Mouse (Mus musculus) Muller cell, postnatal 12 days (primary cell): Measurements from ENCODE around the gene Cep68.
A peak's percentile ranks its signal among the peaks of the same experiment; 100 is the strongest.

Experiments used
- DNase-seq: peaks from one replicate; pipeline ENCODE4 v3.0.0-alpha.2; 2015; ENCODE audit errors: inconsistent ontology term

The Cep68 gene

DNA sequence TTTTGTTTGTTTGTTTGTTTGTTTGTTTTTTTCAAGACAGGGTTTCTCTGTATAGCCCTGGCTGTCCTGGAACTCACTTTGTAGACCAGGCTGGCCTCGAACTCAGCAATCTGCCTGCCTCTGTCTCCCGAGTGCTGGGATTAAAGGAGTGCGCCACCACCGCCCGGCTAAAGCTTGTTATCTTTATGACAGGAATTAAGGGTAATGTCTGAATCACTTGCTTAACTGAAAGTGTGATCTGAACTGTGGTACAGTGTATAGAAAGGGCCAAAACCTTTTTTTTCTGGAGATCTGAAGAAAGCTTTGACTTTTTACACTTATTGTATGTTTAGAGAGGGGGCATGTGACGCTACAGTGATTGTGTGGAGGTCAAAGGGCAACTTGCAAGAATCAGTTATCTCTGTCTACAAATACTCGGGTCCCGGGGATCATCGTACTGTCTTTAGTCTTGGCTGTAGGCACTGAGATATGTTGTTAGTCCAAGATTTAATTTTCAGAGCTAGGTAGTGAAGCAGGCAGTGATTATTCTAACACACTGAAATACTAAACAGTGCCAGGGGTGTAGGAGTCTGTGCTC lies 44.3 kb downstream of the Cep68 start:
- DNase-seq, result no peak

DNA sequence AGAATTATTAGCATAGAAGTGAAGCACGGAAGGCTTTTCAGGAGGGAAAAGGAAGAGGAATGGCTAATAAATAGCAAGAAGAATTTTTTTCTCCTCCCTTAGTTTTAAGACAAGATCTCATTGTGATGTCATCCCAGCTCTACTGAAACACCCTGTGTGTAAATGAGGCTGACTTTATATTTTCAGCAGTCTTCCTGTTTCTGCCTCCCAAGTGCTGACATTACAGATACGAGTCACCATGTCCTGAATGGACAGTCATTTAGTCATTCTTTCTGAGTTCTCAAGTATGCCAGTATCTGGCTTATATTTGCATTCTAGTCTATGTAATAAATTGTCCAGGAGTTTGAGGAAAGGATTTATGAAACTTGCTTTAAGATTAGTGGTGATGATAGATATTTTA lies 44.9 kb downstream of the Cep68 start:
- peak; percentile 30 for DNase-seq

DNA sequence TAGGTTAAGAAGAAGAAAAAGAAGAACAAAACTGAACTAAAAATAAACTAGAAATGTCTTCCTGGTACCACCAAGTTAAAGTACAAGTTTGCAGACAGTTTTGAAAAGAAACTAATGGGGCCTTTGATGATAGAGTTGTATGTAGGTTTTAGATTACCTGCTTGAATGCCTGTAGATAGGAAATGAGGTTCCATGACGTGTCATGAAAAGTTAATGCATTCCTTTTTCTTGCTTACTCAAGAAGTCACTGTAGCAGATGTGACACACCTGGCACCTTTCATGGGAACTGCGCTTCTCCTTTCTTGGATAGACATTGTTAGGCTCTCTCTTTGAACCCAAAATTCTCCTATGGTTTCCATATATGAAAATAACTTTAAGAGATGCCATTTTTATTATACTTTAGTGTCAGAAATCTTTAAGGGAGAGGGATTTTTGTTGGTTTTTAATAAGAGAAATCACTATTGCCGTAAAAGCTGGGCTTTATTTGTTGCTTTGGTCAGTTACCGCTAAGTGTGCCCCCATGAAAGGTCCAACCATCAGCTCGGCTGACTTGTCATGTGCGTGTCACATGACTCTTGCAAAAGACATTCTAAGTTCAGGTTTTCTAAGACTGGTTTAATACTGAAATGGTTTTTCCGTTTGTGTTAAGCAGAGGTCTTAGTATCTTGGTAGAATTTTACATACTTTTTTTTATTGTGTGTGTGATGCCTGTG lies 46.8 kb downstream of the Cep68 start:
- peak; percentile 26 for DNase-seq

DNA sequence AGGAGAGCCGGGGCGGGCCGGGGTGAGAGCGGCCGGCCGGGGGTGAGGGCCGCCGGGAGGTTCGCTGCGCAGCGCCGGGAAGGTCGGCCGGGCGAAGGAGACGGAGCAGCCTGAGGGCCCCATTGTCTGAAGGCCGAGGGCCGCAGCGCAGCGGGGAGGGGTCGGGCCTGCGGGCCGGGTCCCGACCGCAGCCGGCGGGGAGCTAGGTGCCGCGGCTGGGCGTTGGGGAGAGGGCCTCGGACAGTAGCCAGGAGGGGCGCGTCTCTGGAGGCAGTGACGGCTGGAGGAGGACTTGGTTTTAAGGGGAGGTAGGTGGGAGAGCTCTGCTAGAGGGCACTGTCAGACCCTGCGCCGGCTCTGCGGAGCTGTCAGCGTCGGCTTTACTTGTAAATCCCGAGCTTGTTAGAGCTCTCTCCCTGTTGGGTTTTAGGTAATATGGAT lies 47.5 kb downstream of the Cep68 start:
- peak; percentile 76 for DNase-seq

DNA sequence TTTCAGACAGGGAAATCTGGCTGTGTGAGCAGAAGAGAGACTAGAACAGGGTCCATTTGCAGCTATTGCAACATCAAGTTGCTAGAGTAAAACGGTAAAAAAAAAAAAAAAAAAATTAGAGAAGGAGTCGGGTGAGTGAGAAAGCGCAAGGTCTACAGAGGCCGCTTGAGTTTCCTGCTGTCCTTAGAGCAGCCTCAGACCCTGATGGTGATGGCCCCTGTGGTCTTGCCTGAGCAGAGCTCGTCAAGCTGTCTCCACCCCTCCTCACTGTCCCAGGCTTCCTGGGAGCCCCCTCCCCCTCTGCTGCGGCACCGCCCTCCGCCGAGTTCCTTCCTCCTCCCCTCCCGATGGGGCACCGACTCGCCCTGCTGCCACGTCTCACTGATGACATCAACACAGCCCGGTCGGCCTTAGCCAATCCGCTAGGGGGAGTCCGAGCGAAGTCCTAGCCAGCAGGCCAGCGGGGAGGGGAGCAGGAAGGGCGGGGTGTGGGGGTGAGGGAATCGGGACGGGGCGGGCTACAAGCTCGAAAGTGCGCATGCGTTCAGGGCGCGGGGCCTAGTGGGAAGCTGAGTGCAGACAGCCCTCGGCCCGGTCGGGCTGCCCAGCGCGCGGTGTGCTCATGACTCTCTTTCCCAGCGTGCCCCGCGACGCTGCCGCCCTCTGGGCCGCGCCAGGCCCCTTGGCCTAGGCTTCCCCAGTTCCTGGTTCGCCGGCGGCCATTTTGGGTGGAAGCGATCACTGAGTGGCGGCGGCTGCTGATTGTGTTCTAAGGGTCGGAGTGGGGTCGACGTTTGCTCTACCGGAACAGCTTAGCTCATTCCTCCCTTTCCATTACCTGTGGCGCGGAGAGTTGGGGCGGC lies 48.3 kb downstream of the Cep68 start, which contains the start of gene Rab1a:
TSS of gene Rab1a (plus strand) at position 720 of the 863 bp plus-strand sequence.
- peak; percentile 100 for DNase-seq

DNA sequence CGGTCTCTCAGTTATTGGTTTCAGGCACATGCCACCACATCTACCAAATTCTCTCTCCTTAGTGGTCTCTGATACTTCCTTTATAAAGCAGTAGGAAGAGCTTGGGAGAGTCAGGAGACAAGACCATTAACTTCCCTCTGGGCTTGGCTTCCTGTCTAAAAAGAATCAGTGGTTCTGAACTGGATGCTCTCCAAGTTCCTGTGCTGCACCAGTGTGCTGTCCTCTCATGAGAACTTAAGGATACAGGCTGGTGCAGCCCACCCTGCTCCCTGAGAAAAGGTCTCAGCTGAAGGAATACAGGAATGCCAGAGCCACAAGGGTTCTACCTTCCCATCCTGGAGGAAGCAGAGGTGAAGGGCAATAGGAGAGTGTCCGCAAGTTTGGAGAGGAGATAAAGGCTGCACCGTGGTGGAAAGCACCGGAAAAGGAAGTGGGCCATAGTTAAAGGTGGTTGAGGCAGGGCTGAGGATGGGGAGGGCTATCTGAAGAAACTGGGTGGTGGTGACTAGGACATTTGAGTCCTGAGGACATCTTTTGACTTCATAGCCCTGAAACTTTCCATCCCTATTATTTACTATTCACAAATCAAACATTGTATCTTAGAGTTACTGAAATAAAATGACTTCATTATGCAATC lies 56.0 kb downstream of the Cep68 start:
- no peak for DNase-seq

DNA sequence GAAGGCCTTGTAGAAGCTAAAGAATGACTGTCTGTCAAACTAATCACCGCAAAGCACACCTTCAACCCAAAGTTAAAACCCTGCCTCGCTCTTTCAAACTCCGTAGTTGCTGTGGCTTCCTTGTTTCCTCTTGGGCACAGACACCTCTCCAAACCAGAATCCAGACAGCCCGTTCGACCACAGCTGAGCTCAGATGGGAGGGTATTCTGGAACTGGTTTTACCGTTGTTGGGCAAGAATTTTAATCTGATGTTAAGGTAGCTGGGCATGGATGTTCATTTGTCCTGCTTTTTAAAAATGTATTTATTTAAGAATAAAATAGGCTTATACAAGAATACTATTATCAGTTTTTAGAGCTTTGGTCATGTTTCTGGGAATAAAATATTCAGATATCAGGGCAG lies 62.0 kb downstream of the Cep68 start:
- DNase-seq, result no peak
